Comparison of ENCODE assay signal across 9 mouse cellular contexts in genomic region chr9:98442638-98443037, GRCm38 (mm10). TPM values are rescaled to one million over a fixed set of nuclear protein-coding genes. Genes with fewer than 3 reads are reported as not detected.
DNase-seq lines count a peak whose midpoint lies in the region; ATAC-seq and TF ChIP-seq lines count a peak whose summit lies in the region.
"Had no signal": no experiment of that assay in that cellular context is flagged by ENCODE, and none has a peak within 500 bp of the region (broad histone marks: within the 10 kb centered on the region; RNA-seq: fewer than 3 reads in every experiment).

No protein-coding gene starts in this region.

- H3K9me3 ChIP-seq in midbrain, embryonic 11.5 days (ENCODE audit: control insufficient read depth, low read length), result no peaks in the 10 kb centered on the region
- no peaks in the 10 kb centered on the region for H3K9me3 ChIP-seq in midbrain, embryonic 16.5 days (replicated peaks; ENCODE audit: control insufficient read depth, low read length, poor library complexity, severe bottlenecking)
- H3K9me3 ChIP-seq: megakaryocyte, embryonic 14.5 days had no signal

- H3K4me1 ChIP-seq in heart, adult 2 months (ENCODE audit: control insufficient read depth, insufficient read depth, low read length), result peaks cover 3% of the 10 kb centered on the region; the same call in 1 of the 2 replicates
- H3K4me1 ChIP-seq in midbrain, embryonic 11.5 days (ENCODE audit: control insufficient read depth, insufficient read depth, low read length), result no peaks in the 10 kb centered on the region
- H3K4me1 ChIP-seq in midbrain, embryonic 16.5 days (ENCODE audit: control insufficient read depth, insufficient read depth, low read length), result no peaks in the 10 kb centered on the region

- H3K36me3 ChIP-seq in heart, adult 2 months (ENCODE audit: control insufficient read depth, insufficient read depth, low read length), result no peaks in the 10 kb centered on the region
- H3K36me3 ChIP-seq in midbrain, embryonic 11.5 days (ENCODE audit: control insufficient read depth, insufficient read depth, low read length), result no peaks in the 10 kb centered on the region
- no peaks in the 10 kb centered on the region for H3K36me3 ChIP-seq in midbrain, embryonic 16.5 days (ENCODE audit: control insufficient read depth, insufficient read depth, low read length)

- TF ChIP-seq POLR2A in heart, adult 2 months (IDR thresholded peaks at IDR 0.05; ENCODE audit: insufficient read depth, low read depth, low read length), result no peak
- TF ChIP-seq POLR2A in brain, embryonic 14.5 days (IDR thresholded peaks at IDR 0.05; ENCODE audit: borderline replicate concordance, extremely low read depth, insufficient read depth, insufficient read length, poor library complexity, severe bottlenecking), result no peak

- WGBS in heart, adult 2 months, result 33% methylated on average over 5 of the region's 5 CpGs
- 45% methylated on average over 5 of the region's 5 CpGs for WGBS in midbrain, embryonic 11.5 days
- WGBS in midbrain, embryonic 16.5 days, result 48% methylated on average over 5 of the region's 5 CpGs

- no peaks in the 10 kb centered on the region for H3K27me3 ChIP-seq in heart, adult 2 months (ENCODE audit: control insufficient read depth, insufficient read depth, low read length)
- no peaks in the 10 kb centered on the region for H3K27me3 ChIP-seq in midbrain, embryonic 11.5 days (ENCODE audit: control insufficient read depth, insufficient read depth, low read length)
- H3K27me3 ChIP-seq in midbrain, embryonic 16.5 days (ENCODE audit: control insufficient read depth, insufficient read depth, low read depth, low read length), result no peaks in the 10 kb centered on the region

- H3K4me2 ChIP-seq in midbrain, embryonic 11.5 days, result no peak overlapping the region
- H3K4me2 ChIP-seq in midbrain, embryonic 16.5 days (ENCODE audit: low read length), result no peak overlapping the region

- no peak for ATAC-seq in midbrain, embryonic 11.5 days (ENCODE audit: low FRiP score)
- ATAC-seq in midbrain, embryonic 16.5 days, result no peak
- no peak for ATAC-seq in cerebellum, adult (ENCODE audit: insufficient number of reproducible peaks, low FRiP score, low TSS enrichment)

- no peak overlapping the region for H3K4me3 ChIP-seq in heart, adult 2 months
- H3K4me3 ChIP-seq in midbrain, embryonic 11.5 days (ENCODE audit: low read depth, low read length), result no peak overlapping the region
- no peak overlapping the region for H3K4me3 ChIP-seq in midbrain, embryonic 16.5 days (ENCODE audit: low read depth, low read length)
- H3K4me3 ChIP-seq: megakaryocyte, embryonic 14.5 days had no signal

- 0 out of 2 replicates have a peak, but pooled peaks have one; percentile 26 for TF ChIP-seq EP300 in heart, adult 2 months (IDR thresholded peaks at IDR 0.05; ENCODE audit: insufficient read depth, low read depth, low read length)

- peak in 1 of 2 experiments; percentile 40 for DNase-seq in heart, adult 2 months
- DNase-seq in heart, adult 9 months (ENCODE audit: low spot score in 2 of 2), result no peak
- DNase-seq in midbrain, embryonic 11.5 days (ENCODE audit: low spot score, missing footprints), result peak; percentile 83
- DNase-seq in brain, embryonic 14.5 days (ENCODE audit: low read depth), result peak; percentile 65
- DNase-seq in lung, postnatal 36 days, result peak; percentile 55
- no peak for DNase-seq in cerebellum, postnatal 36 days

- H3K27ac ChIP-seq in heart, adult 2 months, result no peak overlapping the region
- no peak overlapping the region for H3K27ac ChIP-seq in midbrain, embryonic 11.5 days (ENCODE audit: low read depth, low read length)
- H3K27ac ChIP-seq in midbrain, embryonic 16.5 days (ENCODE audit: low read length), result no peak overlapping the region

- no peaks in the 10 kb centered on the region for H3K79me2 ChIP-seq in heart, adult 2 months (replicated peaks; ENCODE audit: control insufficient read depth, insufficient read depth, low read length)

- intact Hi-C loops in heart, adult 2 months (cut with DNase I), result loop anchor here (1.0 to 5.0 kb wide), 2 partner anchors 55 to 96 kb away; no protein-coding TSS in a partner anchor

- peak; percentile 82 for TF ChIP-seq CTCF in heart, adult 2 months (IDR thresholded peaks at IDR 0.05)
- peak; percentile 73 for TF ChIP-seq CTCF in brain, embryonic 14.5 days (IDR thresholded peaks at IDR 0.05; ENCODE audit: borderline replicate concordance, extremely low read depth, insufficient read depth, insufficient read length)

- no peak overlapping the region for H3K9ac ChIP-seq in heart, adult 2 months (ENCODE audit: low read depth, low read length)
- H3K9ac ChIP-seq in midbrain, embryonic 11.5 days (ENCODE audit: low read length), result no peak overlapping the region
- H3K9ac ChIP-seq in midbrain, embryonic 16.5 days (ENCODE audit: low read depth, low read length), result no peak overlapping the region

RNA-seq across cellular contexts. Expression of gene Rbp1, which starts 19.9 kb away (rescaled TPM):
- 1 to 10 TPM; 7.4 to 7.9 TPM for total RNA-seq in heart, adult 2 months (2021)
- polyA plus RNA-seq in heart, adult 2 months (2012; rRNA removed), result 6.3 and 11.5 TPM in 2 replicates
- polyA plus RNA-seq in midbrain, embryonic 11.5 days (2014; fragmentation: Nextera tagmentation; extraction: Ambion mirVana), result 26.0 and 27.5 TPM in 2 replicates
- 20.0 and 20.1 TPM in 2 replicates for polyA plus RNA-seq in midbrain, embryonic 16.5 days (2015; fragmentation: Nextera tagmentation; extraction: Ambion mirVana)
- polyA plus RNA-seq in brain, embryonic 14.5 days (2012; rRNA removed), result 43.6 and 49.0 TPM in 2 replicates

RNA-seq across cellular contexts. Expression of gene Rbp2, which starts 43.3 kb away (rescaled TPM):
- under 1 TPM in 1 of 2 experiments, not detected in 1; 0.44 TPM for total RNA-seq in heart, adult 2 months (2021)
- polyA plus RNA-seq in heart, adult 2 months (2012; rRNA removed), result not detected in 2 replicates
- polyA plus RNA-seq in midbrain, embryonic 11.5 days (2014; fragmentation: Nextera tagmentation; extraction: Ambion mirVana), result 0.48 and 0.69 TPM in 2 replicates
- not detected in 2 replicates for polyA plus RNA-seq in midbrain, embryonic 16.5 days (2015; fragmentation: Nextera tagmentation; extraction: Ambion mirVana)
- polyA plus RNA-seq in brain, embryonic 14.5 days (2012; rRNA removed), result 0.18 and 0.19 TPM in 2 replicates

Comparison
In these comparisons a context has a peak if more than half of its experiments do, and no peak if none do; other contexts are left out.
1. DNase-seq: peak in midbrain, embryonic 11.5 days (single experiment), brain, embryonic 14.5 days (single experiment) and lung, postnatal 36 days (single experiment); none in heart, adult 9 months (0 of 2) and cerebellum, postnatal 36 days (0 of 2).